Mouse (Mus musculus) spleen, adult 12 weeks (tissue): Measurements from ENCODE around the gene Rxfp3.

Experiments used
- DNase-seq: peaks from one replicate; pipeline ENCODE4 v3.0.0; 2022; ENCODE audit warnings: low spot score

Rxfp3 gene

GRCm38 (mm10) chr15:11037711-11038110 lies at the start of gene Rxfp3:
TSS of gene Rxfp3 (minus strand) at chr15:11037991.
- no peak for DNase-seq

GRCm38 (mm10) chr15:11084993-11085365 lies 47.2 kb upstream of the Rxfp3 start:
- no peak for DNase-seq

- DNase-seq, result no peak
Measured at GRCm38 (mm10) chr15:11084241-11084992, 46.6 kb upstream of the Rxfp3 start.

GRCm38 (mm10) chr15:11083678-11084077 lies 45.9 kb upstream of the Rxfp3 start:
- no peak for DNase-seq

GRCm38 (mm10) chr15:11082961-11083569 lies 45.3 kb upstream of the Rxfp3 start:
- DNase-seq, result no peak

GRCm38 (mm10) chr15:11075726-11076361 lies 38.1 kb upstream of the Rxfp3 start:
- no peak for DNase-seq

GRCm38 (mm10) chr15:11067891-11068290 lies 30.1 kb upstream of the Rxfp3 start:
- no peak for DNase-seq

- DNase-seq, result no peak
Measured at GRCm38 (mm10) chr15:11066299-11066698, 28.5 kb upstream of the Rxfp3 start.

GRCm38 (mm10) chr15:11065528-11066171 lies 27.9 kb upstream of the Rxfp3 start:
- no peak for DNase-seq

GRCm38 (mm10) chr15:11064558-11065411 lies 27.0 kb upstream of the Rxfp3 start, which contains the start of gene Adamts12:
TSS of gene Adamts12 (plus strand) at chr15:11064790.
- no peak for DNase-seq

- no peak for DNase-seq
Measured at GRCm38 (mm10) chr15:11064160-11064557, 26.4 kb upstream of the Rxfp3 start.

GRCm38 (mm10) chr15:11062903-11063302 lies 25.1 kb upstream of the Rxfp3 start:
- no peak for DNase-seq

- no peak for DNase-seq
Measured at GRCm38 (mm10) chr15:11054440-11055080, 16.8 kb upstream of the Rxfp3 start.

GRCm38 (mm10) chr15:11053678-11054439 lies 16.1 kb upstream of the Rxfp3 start:
- no peak for DNase-seq

GRCm38 (mm10) chr15:11042828-11043227 lies 5.0 kb upstream of the Rxfp3 start:
- no peak for DNase-seq

GRCm38 (mm10) chr15:11041229-11041628 lies 3.4 kb upstream of the Rxfp3 start:
- DNase-seq, result no peak

GRCm38 (mm10) chr15:11040067-11040466 lies 2.3 kb upstream of the Rxfp3 start:
- no peak for DNase-seq

GRCm38 (mm10) chr15:11038476-11038875 lies 685 bp upstream of the Rxfp3 start:
- no peak for DNase-seq

GRCm38 (mm10) chr15:11037376-11037695 lies 455 bp downstream of the Rxfp3 start:
- DNase-seq, result no peak

- DNase-seq, result no peak
Measured at GRCm38 (mm10) chr15:11036535-11037375, 1.0 kb downstream of the Rxfp3 start.
